Mouse (Mus musculus) heart, embryonic 14.5 days (tissue): ENCODE data around the gene Kng2. TPM values are rescaled to one million over a fixed set of nuclear protein-coding genes. Genes with fewer than 3 reads are reported as not detected.
"Not testable (repeated sequence)": the region's sequence is repeated elsewhere in the genome, so short reads cannot be mapped to it uniquely, and the experiment has no call there.

Experiments
- ATAC-seq: fragments of 200-750 bp; cut with Nextera tagmentation; 2 replicates; pipeline ENCODE4 v1.8.0; 2017; ENCODE audit warnings: low read depth, moderate TSS enrichment; ENCODE audit not compliant: insufficient number of reproducible peaks, insufficient read depth, low FRiP score
- H3K27ac ChIP-seq, 2 experiments: fragments of 200-500 bp in 1 of 2; fragments of 300-500 bp in 1 of 2; sonication (generic) in 1 of 2; replicated peaks in 1 of 2; 2 replicates each; pipeline ENCODE4 v1.5.1; 2012 to 2014; ENCODE audit warnings: low read depth in 2 of 2, low read length in 2 of 2, control low read depth in 1 of 2, mild to moderate bottlenecking in 1 of 2, mixed read lengths in 1 of 2; ENCODE audit not compliant: control insufficient read depth in 1 of 2, insufficient read depth in 1 of 2
- H3K27me3 ChIP-seq: fragments of 300-500 bp; sonication (generic); 2 replicates; pipeline ENCODE4 v1.6.1; 2014; ENCODE audit warnings: mild to moderate bottlenecking, low read length, control low read depth; ENCODE audit not compliant: control insufficient read depth, insufficient read depth
- H3K36me3 ChIP-seq: fragments of 300-500 bp; sonication (generic); 2 replicates; pipeline ENCODE4 v1.6.1; 2014; ENCODE audit warnings: mild to moderate bottlenecking, control low read depth, low read length, mixed read lengths; ENCODE audit not compliant: control insufficient read depth, insufficient read depth
- H3K4me1 ChIP-seq, 2 experiments: fragments of 200-500 bp in 1 of 2; fragments of 300-500 bp in 1 of 2; sonication (generic) in 1 of 2; 2 replicates each; pipeline ENCODE4 v1.6.1; 2012 to 2014; ENCODE audit warnings: low read length in 2 of 2, control low read depth in 1 of 2, mixed read lengths in 1 of 2; ENCODE audit not compliant: control insufficient read depth in 2 of 2, insufficient read depth in 2 of 2
- H3K4me2 ChIP-seq: fragments of 300-500 bp; sonication (generic); 2 replicates; pipeline ENCODE4 v1.6.1; 2014; ENCODE audit warnings: mild to moderate bottlenecking, low read length
- H3K4me3 ChIP-seq, 2 experiments: fragments of 200-500 bp in 1 of 2; fragments of 300-500 bp in 1 of 2; sonication (generic) in 1 of 2; 2 replicates each; pipeline ENCODE4 v1.5.1; 2012 to 2014; ENCODE audit warnings: low read length in 2 of 2, mild to moderate bottlenecking in 2 of 2, control low read depth in 1 of 2, low read depth in 1 of 2, moderate library complexity in 1 of 2; ENCODE audit not compliant: control insufficient read depth in 1 of 2, insufficient read depth in 1 of 2
- H3K9ac ChIP-seq: fragments of 300-500 bp; sonication (generic); 2 replicates; pipeline ENCODE4 v1.6.1; 2014; ENCODE audit warnings: mild to moderate bottlenecking, low read length
- H3K9me3 ChIP-seq: fragments of 300-500 bp; sonication (generic); 2 replicates; pipeline ENCODE4 v1.6.1; 2016; ENCODE audit warnings: low read length, control low read depth; ENCODE audit not compliant: control insufficient read depth
- WGBS: fragments of 180-500 bp; shearing (Covaris S2); extraction: QIAGEN DNeasy Blood & Tissue Kit; methylation state at CpG from one replicate; pipeline ENCODE4 v1.1.7; 2014; 5-methylcytosine and 5-hydroxymethylcytosine counted together
- polyA plus RNA-seq: library from polyadenylated mRNA; unstranded; fragments of >200 nt; fragmentation: Nextera tagmentation; extraction: Ambion mirVana; gene quantifications from 2 replicates; pipeline ENCODE4 v1.2.1, GENCODE M21; 2014

The Kng2 gene
- polyA plus RNA-seq, 1 experiment from 2014 or later, result not detected

- 94% methylated on average over 4 of the region's 4 CpGs for WGBS
- Histone ChIP-seq H3K9me3 (no peaks in the 10 kb centered on the region), H3K9ac (no peak overlapping the region), H3K4me1 (peaks cover 0 to 2% of the 10 kb centered on the region in 2 experiments; a peak in 1 of 4 replicates), H3K4me2 (no peak overlapping the region), H3K27ac (no peak overlapping the region), H3K27me3 (no peaks in the 10 kb centered on the region), H3K4me3 (no peak overlapping the region), H3K36me3 (no peaks in the 10 kb centered on the region)
- no peak for ATAC-seq
These were observed 10.0 kb upstream of the Kng2 start for GRCm38 (mm10) chr16:23039281-23039680.

- H3K4me2 ChIP-seq, result no peak overlapping the region
- H3K36me3 ChIP-seq, result no peaks in the 10 kb centered on the region
- no peaks in the 10 kb centered on the region for H3K9me3 ChIP-seq
- no peak overlapping the region for H3K27ac ChIP-seq
- no peaks in the 10 kb centered on the region for H3K27me3 ChIP-seq
- no peak overlapping the region for H3K4me3 ChIP-seq
- ATAC-seq, result no peak
- 66% methylated on average over 7 of the region's 7 CpGs for WGBS
- no peak overlapping the region for H3K9ac ChIP-seq
- peaks cover 0 to 2% of the 10 kb centered on the region in 2 experiments; a peak in 1 of 4 replicates for H3K4me1 ChIP-seq
These were observed 8.5 kb upstream of the Kng2 start for GRCm38 (mm10) chr16:23037744-23038143.

- 88% methylated on average over 4 of the region's 4 CpGs for WGBS
- no peak overlapping the region for H3K9ac ChIP-seq
These were observed 4.4 kb upstream of the Kng2 start for GRCm38 (mm10) chr16:23033673-23034072.

GRCm38 (mm10) chr16:23030673-23031435 lies 1.6 kb upstream of the Kng2 start:
- Histone ChIP-seq H3K9me3 (no peaks in the 10 kb centered on the region), H3K4me2 (no peak overlapping the region), H3K9ac (no peak overlapping the region), H3K4me1 (no peaks in the 10 kb centered on the region), H3K4me3 (no peak overlapping the region), H3K27me3 (no peaks in the 10 kb centered on the region), H3K36me3 (no peaks in the 10 kb centered on the region), H3K27ac (no peak overlapping the region)
- 69% methylated on average over 5 of the region's 5 CpGs for WGBS
- no peak for ATAC-seq

More at GRCm38 (mm10) chr16:23033673-23034072, 4.4 kb upstream of the Kng2 start:
- H3K36me3 ChIP-seq, result no peaks in the 10 kb centered on the region
- H3K4me2 ChIP-seq, result no peak overlapping the region
- H3K27me3 ChIP-seq, result no peaks in the 10 kb centered on the region
- no peak overlapping the region for H3K4me3 ChIP-seq
- no peak for ATAC-seq
- no peaks in the 10 kb centered on the region for H3K4me1 ChIP-seq
- no peak overlapping the region for H3K27ac ChIP-seq
- H3K9me3 ChIP-seq, result no peaks in the 10 kb centered on the region

- H3K4me1 ChIP-seq, H3K4me2 ChIP-seq, H3K4me3 ChIP-seq, H3K9me3 ChIP-seq, H3K27ac ChIP-seq, H3K9ac ChIP-seq, H3K27me3 ChIP-seq, ATAC-seq, H3K36me3 ChIP-seq: not testable (repeated sequence)
- WGBS, result 41% methylated on average over 3 of the region's 3 CpGs
These were observed 1.9 kb downstream of the Kng2 start for GRCm38 (mm10) chr16:23027341-23027740.

- no peak overlapping the region for H3K9ac ChIP-seq
- H3K36me3 ChIP-seq, result no peaks in the 10 kb centered on the region
- no peaks in the 10 kb centered on the region for H3K27me3 ChIP-seq
- ATAC-seq, result no peak
- H3K4me2 ChIP-seq, result no peak overlapping the region
- H3K4me1 ChIP-seq, result no peaks in the 10 kb centered on the region
- no peak overlapping the region for H3K27ac ChIP-seq
- H3K9me3 ChIP-seq, result no peaks in the 10 kb centered on the region
- H3K4me3 ChIP-seq, result no peak overlapping the region
These were observed 2.7 kb downstream of the Kng2 start for GRCm38 (mm10) chr16:23026582-23026981.

GRCm38 (mm10) chr16:23025111-23025510 lies 4.2 kb downstream of the Kng2 start:
- WGBS, result 66% methylated on average over 6 of the region's 6 CpGs
- H3K4me1 ChIP-seq, result no peaks in the 10 kb centered on the region
- no peaks in the 10 kb centered on the region for H3K36me3 ChIP-seq
- H3K4me2 ChIP-seq, result no peak overlapping the region
- no peak overlapping the region for H3K27ac ChIP-seq
- ATAC-seq, result no peak
- H3K9me3 ChIP-seq, result no peaks in the 10 kb centered on the region
- no peaks in the 10 kb centered on the region for H3K27me3 ChIP-seq
- no peak overlapping the region for H3K4me3 ChIP-seq
- no peak overlapping the region for H3K9ac ChIP-seq

- H3K4me2 ChIP-seq, H3K36me3 ChIP-seq, H3K27me3 ChIP-seq, H3K4me3 ChIP-seq, H3K27ac ChIP-seq, H3K9ac ChIP-seq, H3K4me1 ChIP-seq, H3K9me3 ChIP-seq, ATAC-seq: not testable (repeated sequence)
- 44% methylated on average over 1 of the region's 1 CpGs for WGBS
These were observed 8.7 kb downstream of the Kng2 start for GRCm38 (mm10) chr16:23020571-23020970.
